Mouse (Mus musculus): ENCODE results near the gene Hddc2.
"Not testable (repeated sequence)": the region's sequence is repeated elsewhere in the genome, so short reads cannot be mapped to it uniquely, and the experiment has no call there.

Hddc2 gene

GRCm38 (mm10) chr10:31354141-31354540 is 41.0 kb downstream of the Hddc2 start:
- DNase-seq (ENCODE audit: low read depth) = no peak

- DNase-seq (ENCODE audit: low read depth) = no peak
These were observed 41.8 kb downstream of the Hddc2 start for GRCm38 (mm10) chr10:31354886-31355461.

DNA sequence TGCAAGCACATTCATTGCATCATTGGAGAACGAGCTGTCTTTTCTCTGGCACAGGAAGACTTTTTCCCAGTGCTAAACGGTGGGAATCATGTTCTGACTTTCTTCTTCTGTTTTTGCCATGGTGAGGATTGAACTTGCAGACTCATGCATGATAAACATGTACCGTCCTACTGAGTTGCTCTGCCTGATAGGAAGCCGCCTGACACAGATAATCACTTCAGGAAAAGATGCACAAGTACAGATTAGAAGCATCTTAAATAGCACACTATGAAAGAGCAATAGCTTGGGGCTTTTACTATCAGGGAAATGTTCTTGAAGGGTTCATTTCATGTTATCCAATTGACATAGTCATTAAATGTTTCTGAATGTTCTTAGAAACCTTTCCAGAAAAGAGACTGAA is 46.6 kb downstream of the Hddc2 start:
- no peak for DNase-seq (ENCODE audit: low read depth)

- DNase-seq (ENCODE audit: low read depth) = not testable (repeated sequence)
These were observed 57.0 kb downstream of the Hddc2 start for GRCm38 (mm10) chr10:31370200-31370599.

Data from c-Kit-positive CD71-positive TER-119-negative erythroid progenitor cells, embryonic 14.5 days (primary cell).